Mouse (Mus musculus): ENCODE results near the gene Tubb1.

DNA sequence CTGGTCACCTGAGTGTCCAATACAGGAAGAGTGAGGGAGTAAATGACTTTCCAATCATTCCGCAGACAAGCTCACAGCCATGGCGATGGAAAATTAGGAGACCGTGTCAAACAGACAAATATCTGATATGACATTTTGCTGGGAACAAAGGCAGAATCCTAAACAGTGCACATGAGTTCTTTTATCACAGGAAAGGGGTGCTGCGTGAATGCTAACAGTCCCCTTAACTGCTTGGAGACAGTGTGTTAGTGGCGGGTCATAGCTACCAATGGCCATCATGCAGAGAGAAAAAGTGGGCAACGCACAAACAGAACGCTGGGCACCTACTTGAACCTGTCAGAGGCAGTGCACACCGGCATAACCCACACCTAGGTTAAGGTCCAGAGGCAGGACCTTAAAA is 51.0 kb downstream of the Tubb1 start:
- TF ChIP-seq MYOD1 (IDR thresholded peaks at IDR 0.05; ENCODE audit: control insufficient read depth in 1 of 3, insufficient read length in 2 of 3, low read depth in 2 of 3): no peak
- TF ChIP-seq POLR2A (IDR thresholded peaks at IDR 0.05; ENCODE audit: insufficient read length, low read depth): no peak
- TF ChIP-seq SRF (IDR thresholded peaks at IDR 0.05; ENCODE audit: control insufficient read depth, insufficient read length, low read depth): no peak
- TF ChIP-seq TCF3 (IDR thresholded peaks at IDR 0.05; ENCODE audit: insufficient read length, low read depth): no peak
- no peak for TF ChIP-seq E2F4 (IDR thresholded peaks at IDR 0.05; ENCODE audit: insufficient read depth)
- no peak for TF ChIP-seq TCF12 (IDR thresholded peaks at IDR 0.05; ENCODE audit: insufficient read depth, poor library complexity, severe bottlenecking)
- TF ChIP-seq MAX (IDR thresholded peaks at IDR 0.05; ENCODE audit: low read depth): no peak

Measured in myocyte (in vitro differentiated cells).